Mouse (Mus musculus): ENCODE measurements around the gene Gpr152.
"Not testable (repeated sequence)": the region's sequence is repeated elsewhere in the genome, so short reads cannot be mapped to it uniquely, and the experiment has no call there.

The Gpr152 gene

DNA sequence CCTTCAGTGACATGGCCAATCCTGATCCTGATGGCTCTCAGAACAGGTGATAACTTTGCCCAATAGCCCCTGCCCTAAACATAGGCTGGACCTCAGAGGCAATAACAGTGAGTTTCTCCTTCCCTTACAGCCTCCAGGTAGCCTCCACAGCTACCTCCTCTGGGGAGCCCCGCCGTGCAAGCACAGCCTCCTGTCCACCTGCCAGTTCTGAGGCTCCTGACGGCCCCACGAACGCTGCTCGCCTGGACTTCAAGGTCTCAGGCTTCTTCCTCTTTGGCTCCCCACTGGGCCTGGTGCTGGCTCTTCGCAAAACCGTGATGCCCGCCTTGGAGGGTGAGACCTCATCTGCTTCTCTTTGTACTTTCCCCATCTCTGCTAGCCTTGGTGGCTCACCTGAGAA is 31.1 kb upstream of the Gpr152 start:
- no peak for DNase-seq (ENCODE audit: extremely low read depth, insufficient read length, low spot score)

DNA sequence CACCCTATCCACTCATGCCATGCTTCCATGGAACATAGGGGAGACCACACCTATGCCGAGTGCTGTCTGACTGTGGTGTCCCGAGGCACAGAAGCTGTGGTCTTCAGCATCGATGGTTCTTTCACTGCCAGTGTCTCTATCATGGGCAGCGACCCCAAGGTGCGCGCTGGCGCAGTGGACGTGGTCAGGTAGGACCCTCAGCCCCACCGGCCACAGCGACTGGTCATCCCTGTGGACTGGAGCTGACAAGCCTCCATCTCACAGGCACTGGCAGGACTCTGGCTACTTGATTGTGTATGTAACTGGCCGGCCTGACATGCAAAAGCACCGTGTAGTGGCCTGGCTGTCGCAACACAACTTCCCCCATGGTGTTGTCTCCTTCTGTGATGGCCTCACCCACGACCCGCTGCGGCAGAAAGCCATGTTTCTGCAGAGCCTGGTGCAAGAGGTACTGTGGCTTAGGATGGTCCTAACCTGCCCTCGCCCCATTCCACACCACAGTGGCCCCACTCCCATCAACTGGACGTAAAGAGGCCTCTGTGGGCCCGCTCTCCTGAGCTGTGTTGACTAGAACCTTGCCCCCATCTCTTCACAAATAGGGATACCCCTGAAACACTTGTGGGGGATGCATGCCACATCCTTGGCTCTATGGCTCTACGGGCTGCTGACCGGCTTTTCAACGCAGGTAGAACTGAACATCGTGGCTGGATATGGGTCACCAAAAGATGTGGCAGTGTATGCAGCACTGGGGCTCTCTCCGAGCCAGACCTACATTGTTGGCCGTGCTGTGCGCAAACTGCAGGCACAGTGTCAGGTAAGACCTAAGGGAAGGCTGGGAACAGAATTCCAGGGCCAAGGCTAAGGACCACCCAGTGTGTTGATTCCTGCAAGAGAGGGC is 27.3 kb upstream of the Gpr152 start:
- DNase-seq (ENCODE audit: extremely low read depth, insufficient read length, low spot score): no peak

DNA sequence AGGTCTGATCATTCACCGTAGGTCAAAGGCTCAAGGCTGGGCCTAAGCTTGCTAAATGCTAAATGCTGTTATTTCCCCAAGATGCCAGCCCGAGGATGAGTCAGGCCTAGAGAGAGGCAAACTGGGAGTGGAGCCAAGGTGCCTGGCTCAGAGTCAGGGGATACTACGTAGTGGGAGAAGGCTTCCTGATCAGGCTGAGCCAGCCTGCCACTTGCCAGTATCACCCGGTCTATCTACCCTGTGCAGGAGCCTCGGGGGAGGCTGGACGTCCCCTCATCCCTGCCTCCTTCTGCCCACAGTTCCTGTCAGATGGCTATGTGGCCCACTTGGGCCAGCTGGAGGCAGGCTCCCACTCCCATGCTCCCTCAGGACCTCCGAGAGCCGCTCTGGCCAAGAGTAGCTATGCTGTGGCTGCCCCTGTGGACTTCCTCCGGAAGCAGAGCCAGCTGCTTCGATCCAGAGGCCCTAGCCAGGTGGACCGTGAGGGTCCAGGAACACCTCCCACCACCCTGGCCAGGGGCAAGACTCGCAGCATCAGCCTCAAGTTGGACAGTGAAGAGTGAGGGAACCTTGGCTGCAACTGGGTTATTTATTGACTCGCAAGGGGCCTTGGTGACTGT is 26.3 kb upstream of the Gpr152 start:
- peak; percentile 84 for DNase-seq (ENCODE audit: extremely low read depth, insufficient read length, low spot score)

DNA sequence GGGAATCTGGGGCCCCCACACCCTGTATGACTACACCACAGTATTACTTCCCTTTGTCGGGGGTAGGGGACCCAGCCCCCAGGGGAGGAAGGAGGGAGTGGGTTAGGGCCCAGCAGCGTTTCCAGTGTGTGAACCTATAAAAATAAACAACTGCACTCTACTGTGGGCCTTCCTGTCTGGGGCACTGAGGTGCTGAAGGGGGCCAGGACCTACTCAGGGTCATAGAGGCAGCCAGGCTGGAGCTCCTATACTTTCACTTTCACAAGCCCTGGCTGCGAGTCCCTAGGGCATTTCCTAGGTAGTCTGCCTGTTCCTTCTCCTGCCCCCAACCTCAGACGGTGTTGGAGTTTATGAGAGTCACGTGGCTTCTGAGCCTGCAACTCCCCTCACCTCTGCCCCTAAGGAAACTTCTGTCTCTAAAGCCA is 25.8 kb upstream of the Gpr152 start:
- no peak for DNase-seq (ENCODE audit: extremely low read depth, insufficient read length, low spot score)

DNA sequence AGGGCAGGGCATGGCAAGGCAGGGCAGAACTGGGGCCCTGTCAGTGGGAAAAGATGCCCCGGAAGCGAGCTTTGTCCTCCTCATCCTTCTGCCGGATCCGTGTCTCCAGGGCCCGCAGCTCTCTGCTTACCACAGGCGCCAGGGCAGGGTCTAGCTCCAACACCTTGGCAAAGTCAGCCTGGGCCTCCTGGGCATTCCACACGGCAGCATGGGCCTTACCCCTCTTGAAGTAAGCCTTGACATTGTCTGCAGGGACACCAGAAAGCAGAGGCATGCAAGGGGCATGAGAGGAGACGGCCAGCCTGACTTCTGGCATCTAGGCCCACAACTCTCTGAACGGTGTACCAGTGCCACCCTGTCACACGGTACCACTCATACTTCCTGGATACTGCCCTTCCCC is 25.0 kb upstream of the Gpr152 start:
- no peak for DNase-seq (ENCODE audit: extremely low read depth, insufficient read length, low spot score)

DNA sequence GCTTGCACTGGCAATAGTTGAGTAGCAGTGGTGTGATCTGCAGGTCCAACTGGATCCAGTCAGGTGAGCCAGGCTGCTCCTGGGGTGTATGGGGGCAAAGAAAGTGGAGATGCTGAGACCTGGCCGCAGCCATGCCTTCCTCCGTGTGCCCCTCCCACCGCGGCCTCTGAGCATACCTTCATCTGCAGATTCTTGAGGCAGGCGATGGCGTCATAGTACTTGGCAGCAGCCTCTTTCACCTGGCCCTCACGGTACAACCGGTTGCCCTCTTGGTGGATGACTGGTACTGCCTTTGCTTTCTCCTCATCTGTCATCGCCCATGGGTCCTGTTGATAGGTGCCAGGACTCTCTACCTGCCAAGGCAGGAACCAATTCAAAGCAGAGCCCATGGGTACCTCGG is 24.4 kb upstream of the Gpr152 start:
- no peak for DNase-seq (ENCODE audit: extremely low read depth, insufficient read length, low spot score)

DNA sequence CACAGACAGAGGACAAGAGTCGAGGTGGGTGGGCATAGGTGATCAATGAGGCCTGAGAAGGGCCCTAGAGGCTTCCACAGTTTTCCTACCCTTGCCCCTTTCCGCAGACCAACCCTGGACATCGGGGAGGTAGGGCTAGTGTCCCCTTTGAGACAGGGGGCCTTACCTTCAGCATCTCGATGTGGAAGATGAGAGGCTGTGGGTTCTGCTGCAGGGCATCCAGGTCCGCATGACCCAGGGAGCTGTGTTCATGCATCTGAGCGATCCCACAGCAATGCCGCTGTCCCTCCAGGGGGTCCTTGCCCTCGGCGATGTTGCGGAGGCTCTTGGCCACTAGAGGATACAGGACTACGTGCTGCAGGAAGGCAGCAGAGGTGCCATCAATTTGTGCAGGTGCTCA is 23.8 kb upstream of the Gpr152 start:
- no peak for DNase-seq (ENCODE audit: extremely low read depth, insufficient read length, low spot score)

DNA sequence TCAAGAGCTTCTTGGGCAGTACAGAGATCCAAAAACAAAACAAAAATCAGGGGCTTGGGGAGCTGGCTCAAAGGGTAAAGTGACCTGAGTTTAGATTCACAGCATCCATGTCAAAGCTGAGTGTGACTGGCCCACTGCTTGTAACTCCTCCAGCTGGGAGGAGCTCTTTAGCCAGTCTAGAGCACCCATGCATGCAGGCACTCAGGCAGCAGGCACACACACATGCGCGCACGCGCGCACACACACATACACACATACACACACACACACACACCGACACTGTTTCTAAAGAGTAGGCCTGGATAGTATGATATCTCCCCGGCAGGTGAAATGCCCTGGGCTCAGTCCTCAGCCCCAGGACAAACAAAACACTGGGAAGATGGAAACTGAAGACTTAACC is 22.6 kb upstream of the Gpr152 start:
- no peak for DNase-seq (ENCODE audit: extremely low read depth, insufficient read length, low spot score)

DNA sequence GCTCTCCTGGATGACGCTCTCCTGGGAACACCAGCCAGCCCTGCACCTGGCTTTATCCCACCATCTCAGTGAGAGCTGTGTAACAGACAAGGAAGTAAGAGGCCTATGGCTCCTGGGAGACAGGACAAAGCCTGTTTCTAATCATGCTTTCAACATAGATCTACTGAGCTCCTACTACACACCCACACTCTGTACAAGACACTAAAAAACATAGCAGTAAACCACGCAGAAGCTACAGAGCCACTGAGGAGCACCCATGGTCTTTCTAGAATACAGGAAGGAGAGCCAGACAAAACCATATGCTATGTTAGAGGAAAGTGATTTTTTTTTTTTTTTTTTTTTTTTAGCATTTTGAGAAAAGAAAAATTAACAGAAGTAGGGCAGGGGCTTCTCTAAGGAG is 21.2 kb upstream of the Gpr152 start:
- no peak for DNase-seq (ENCODE audit: extremely low read depth, insufficient read length, low spot score)

DNA sequence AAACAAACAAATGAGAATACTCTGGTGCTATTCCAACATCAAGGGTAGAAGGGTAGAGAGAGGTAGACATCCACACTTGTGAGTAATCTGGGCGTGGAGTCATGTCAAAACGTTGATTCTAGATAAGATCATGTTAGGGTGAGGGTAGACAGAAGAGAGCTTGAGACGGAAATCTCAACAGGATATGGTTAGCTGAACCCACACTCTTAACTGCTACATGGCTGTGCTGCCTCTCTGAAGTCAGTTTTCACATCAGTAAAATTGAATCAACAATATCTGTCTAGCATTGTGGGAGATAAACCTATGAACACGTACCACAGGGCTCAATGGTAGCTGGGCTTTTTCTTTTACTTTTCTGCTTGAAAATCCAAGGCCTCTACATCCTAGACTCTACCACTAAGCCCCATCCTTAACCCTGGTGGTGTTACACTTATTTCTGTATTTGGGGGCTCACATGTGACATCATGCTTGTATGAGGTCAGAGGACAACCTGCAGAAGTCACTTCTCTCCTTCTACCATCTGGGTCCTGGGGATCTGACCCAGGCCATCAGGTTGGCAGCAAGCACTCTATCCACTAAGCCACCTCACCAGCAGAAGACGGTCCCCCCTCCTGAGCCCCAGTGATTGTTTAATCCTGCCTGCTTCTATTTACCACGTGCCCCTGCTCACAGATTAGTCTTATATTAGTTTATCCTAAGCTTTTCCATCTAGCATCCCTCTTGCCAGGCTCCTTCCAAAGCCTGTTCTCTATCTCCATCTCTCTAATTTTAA is 19.7 kb upstream of the Gpr152 start:
- DNase-seq (ENCODE audit: extremely low read depth, insufficient read length, low spot score): no peak

DNA sequence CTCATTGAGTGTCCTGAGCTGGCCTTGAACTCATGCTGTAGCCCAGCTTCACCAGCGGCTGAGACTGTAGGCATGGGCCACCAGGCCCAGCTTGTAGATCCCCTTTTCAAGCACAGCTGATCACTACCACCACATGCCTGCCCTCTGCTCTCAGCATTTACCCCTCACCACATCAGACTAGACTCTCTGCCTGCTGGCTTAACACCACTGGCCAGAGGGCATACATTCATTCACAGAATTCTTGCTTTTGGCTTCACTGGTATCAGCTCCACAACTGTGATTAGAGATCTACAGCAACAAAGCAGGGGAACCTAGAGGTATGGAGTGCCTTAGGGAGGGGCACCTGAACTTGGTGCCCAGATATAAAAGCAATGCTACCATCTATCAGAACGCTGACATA is 19.1 kb upstream of the Gpr152 start:
- no peak for DNase-seq (ENCODE audit: extremely low read depth, insufficient read length, low spot score)

DNA sequence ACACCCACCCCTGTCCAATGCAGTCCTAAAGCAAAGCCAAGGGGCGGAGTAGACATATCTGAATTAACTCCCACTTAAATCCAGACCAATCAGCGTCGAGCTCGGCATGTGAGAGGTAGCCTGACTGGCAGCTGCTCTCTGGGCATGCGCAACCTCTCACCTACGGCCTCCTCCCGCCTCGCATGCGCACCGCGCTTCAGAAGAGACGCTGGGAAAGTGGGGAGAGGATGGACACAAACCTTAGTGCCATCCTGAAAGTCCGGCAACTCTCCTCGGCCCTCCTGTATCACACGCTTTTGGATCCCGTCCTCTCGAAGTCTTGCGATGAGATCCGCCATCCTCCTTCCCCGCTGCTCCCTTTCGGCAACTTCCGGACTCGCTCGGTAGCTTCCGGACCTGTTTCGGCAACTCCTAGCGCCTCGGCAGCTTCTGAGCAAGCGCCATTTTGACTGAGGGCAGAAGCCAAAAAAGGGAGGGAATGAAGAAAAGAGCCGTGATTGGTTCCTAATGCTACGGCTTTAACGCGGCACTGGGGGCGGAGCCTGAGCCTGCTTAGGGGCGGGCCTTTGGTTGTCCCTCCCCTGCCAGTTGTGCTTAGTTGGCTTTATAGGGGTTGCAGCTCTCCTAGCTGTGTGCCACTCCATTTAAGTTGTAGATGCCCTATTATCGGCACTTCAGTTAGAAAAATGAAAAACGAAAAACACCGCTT is 18.3 kb upstream of the Gpr152 start:
- DNase-seq (ENCODE audit: extremely low read depth, insufficient read length, low spot score): peak; percentile 95

DNA sequence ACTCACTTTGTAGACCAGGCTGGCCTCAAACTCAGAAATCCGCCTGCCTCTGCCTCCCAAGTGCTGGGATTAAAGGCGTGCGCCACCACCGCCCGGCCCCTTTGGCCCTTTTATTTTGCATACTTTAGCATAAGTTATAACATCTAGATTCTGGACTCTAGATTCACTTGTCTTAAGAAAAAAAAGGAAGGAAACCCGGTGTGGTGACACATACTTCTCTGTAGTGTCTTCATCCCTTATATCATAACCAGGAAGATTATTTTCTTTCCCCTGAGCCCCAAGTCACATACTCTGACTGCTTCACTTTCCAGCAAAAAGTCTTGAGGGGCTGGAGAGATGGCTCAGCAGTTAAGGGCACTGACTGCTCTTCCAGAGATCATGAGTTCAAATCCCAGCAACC is 17.7 kb upstream of the Gpr152 start:
- DNase-seq (ENCODE audit: extremely low read depth, insufficient read length, low spot score): not testable (repeated sequence)

DNA sequence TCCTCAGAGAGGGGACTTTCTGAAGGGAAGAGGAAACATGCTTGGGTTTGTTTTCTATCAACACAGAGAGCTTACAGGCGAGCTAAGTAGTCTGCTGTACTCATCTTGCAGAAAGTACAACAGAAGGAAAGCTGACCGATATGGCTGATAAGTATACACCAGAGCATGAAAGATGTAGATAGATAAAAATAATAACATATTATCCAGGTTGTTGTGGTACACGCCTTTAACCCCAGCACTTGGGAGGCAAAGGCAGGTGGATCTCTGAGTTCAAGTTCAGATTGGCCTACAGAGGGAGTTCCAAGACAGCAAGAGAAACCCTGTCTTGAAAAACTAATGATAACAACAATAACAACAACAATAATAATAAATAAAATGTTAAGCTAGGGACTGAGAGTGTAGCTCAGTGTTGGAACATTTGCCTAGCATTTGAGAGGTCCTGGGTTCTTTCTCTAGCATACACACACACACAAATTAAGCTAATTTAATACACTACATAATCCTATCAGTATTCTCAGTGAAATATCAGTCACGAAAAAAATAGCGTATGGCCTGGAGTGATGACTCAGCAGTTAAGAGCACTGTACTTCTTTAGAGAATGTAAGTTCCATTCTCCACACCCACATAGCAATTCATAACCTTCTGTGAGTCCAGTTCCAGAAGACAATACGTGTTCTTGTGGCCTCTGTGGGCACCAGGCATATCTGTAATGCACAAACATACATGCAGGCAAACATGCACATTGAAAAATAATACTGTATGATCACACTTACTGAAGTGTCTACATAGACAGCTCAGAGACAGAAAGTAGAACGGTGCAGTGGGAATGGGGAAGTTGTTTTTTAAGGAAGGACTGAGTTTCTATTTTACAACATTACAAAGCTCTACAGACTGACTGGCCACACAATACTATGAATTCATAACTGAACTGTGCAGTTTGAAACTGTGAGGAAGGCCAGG is 16.9 kb upstream of the Gpr152 start:
- no peak for DNase-seq (ENCODE audit: extremely low read depth, insufficient read length, low spot score)

DNA sequence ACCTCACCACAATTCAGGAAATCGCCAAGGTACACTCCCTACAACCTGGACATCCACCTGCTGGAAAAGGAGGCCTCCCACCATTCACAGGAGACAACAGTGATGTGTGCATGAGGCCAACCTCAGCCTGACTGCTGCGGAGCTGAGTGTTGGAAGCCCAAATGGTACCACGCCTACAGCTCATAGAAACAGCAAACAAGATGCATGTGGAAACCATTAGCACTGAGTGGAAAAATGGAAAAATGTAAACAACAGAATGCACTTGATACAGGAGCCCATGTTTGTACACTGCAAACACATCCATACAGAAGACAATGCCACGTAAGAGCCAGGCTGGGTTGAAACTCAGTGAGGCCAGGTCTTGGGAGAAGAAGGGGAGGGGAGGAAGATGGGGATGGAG is 15.2 kb upstream of the Gpr152 start:
- no peak for DNase-seq (ENCODE audit: extremely low read depth, insufficient read length, low spot score)

DNA sequence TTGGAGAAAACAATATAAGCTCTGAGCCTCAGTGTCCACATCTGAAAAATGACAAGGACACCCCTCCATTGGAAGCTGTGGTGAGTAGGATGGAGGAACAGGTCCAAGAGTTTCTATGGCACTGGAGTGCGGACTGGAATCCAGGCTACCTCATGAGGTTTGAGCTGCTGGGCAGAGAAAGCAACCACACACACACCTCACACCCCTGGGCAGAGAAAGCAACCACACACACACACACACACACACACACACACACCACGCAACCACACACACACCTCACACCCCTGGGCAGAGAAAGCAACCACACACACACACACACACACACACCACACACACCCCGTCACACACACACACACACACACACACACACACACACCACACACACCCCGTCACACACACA is 14.3 kb upstream of the Gpr152 start:
- not testable (repeated sequence) for DNase-seq (ENCODE audit: extremely low read depth, insufficient read length, low spot score)

DNA sequence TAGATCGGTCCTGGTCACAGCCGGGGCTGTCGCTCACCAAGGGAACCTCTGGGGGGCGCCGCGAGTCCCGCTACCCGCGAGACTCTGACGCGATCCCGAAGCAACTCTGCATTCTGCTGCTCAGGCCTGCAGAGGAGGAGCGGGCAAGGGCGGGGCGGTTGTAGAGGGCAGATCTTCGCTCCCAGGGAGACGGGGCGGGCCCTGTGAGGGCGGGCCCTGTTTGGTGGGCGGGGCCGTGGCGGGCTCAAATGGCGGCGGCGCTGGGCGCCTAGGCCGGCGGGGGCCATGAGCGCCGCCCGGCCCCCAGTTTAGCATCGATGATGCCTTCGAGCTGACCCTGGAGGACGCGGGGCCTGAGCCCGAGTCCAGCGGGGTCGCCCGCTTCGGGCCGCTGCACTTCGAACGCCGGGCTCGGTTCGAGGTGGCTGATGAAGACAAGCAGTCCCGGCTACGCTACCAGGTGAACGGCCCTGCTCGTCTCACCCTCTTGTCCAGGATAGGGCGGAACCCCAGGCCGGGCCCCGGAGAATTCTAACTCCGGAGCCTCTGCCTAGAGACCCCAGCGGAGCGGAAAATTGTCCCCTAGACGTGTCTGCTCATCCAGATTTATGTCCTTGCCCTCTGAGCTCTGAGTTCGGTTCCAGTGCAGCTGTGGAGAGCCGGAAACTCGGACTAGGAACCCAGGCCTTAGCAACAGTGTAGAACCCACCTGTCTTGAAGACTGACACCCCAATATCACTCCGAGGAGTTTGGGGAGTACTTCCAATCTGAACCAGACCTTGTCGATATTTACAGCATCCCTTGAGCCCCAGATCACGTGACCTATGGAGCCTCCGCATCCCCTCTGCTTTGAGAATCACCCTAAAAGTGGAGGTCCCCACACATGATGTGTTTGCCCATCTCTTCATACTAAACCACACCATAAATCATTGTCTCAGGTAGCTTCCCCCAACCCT is 13.6 kb upstream of the Gpr152 start, which contains the start of gene Aip:
Gene Aip (minus strand): TSS at position 118 of the 956 bp plus-strand sequence.
- peak; percentile 99 for DNase-seq (ENCODE audit: extremely low read depth, insufficient read length, low spot score)

DNA sequence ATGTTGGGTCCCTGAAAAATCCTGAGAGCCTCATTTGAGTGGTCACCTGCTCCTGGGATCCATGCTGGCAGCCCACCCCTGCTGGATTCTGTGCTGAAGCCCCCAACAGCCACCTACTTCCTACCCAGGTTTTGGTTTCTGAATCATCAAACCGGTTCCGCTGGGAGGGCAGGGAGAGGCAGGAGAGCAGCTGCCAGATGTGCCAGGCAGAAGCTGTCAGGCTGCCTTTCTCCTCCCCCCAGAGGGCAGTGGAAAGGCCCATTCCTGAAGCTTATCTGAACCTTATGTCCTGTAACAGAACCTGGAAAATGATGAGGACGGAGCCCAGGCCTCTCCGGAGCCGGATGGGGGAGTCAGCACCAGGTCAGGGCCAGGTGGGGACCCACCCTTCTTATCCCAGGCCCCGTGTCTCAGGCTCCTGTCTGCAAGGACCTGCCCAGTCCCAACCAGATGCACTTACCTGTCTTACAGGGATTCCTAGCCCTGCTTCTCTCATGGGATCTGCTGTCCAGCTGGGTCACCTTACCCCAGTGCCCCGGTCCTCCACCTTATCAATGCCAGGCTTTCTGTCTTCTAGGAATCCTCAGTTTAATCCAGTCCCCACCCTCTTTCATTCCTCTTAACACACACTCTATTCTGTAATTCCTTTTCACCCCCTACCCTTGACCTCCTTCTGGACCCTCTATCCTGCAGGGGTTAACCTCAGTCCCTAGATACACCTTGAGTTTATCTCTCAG is 12.7 kb upstream of the Gpr152 start:
- peak; percentile 53 for DNase-seq (ENCODE audit: extremely low read depth, insufficient read length, low spot score)
